Mouse (Mus musculus) liver, embryonic 14 days (tissue): ENCODE measurements around the gene Igsf23. TPM values are rescaled to one million over a fixed set of nuclear protein-coding genes. Genes with fewer than 3 reads are reported as not detected.

Source experiments
- polyA plus RNA-seq: library from polyadenylated mRNA; depleted of rRNA; stranded (reverse); fragments of >200 nt; gene quantifications from 2 replicates; pipeline ENCODE4 v1.2.3, GENCODE M21; 2012; rRNA removed

Igsf23 gene
- polyA plus RNA-seq: 0.09 and 0.12 TPM in 2 replicates

GRCm38 (mm10) chr7:19950589-19950988 lies at the start of gene Igsf23:
Gene Igsf23 (minus strand): TSS chr7:19950756.

GRCm38 (mm10) chr7:19991165-19991564 lies 40.6 kb upstream of the Igsf23 start, which contains the start of gene Nlrp9b:
Gene Nlrp9b (plus strand): TSS chr7:19991465.

GRCm38 (mm10) chr7:19964985-19965579 lies 14.5 kb upstream of the Igsf23 start, which contains the start of gene Ceacam20:
Gene Ceacam20 (plus strand): TSS chr7:19965412.

GRCm38 (mm10) chr7:19920506-19921261 lies 29.9 kb downstream of the Igsf23 start, which contains the start of gene Pvr:
Gene Pvr (minus strand): TSS chr7:19921160.

GRCm38 (mm10) chr7:19887849-19888248 lies 62.7 kb downstream of the Igsf23 start, which contains the start of gene Ceacam19:
Gene Ceacam19 (minus strand): TSS chr7:19887965.

Other genes with a start within 250 kb of the Igsf23 start
- gene Tomm40, start 235.3 kb downstream of the Igsf23 start, polyA plus RNA-seq: 46.5 and 58.9 TPM in 2 replicates
- gene Nectin2, start 200.3 kb downstream of the Igsf23 start, polyA plus RNA-seq: 7.6 and 8.0 TPM in 2 replicates
- gene Bcam, start 179.7 kb downstream of the Igsf23 start, polyA plus RNA-seq: 5.7 and 6.1 TPM in 2 replicates
- 0.78 and 0.98 TPM in 2 replicates for gene Cblc, start 153.9 kb downstream of the Igsf23 start, polyA plus RNA-seq
- gene Bcl3, start 128.0 kb downstream of the Igsf23 start, polyA plus RNA-seq: 2.6 TPM in 2 replicates
- gene Gm19345, start 98.8 kb downstream of the Igsf23 start, polyA plus RNA-seq: 0.03 TPM in 1 of 2 replicates, not detected in the other
- gene Ceacam16, start 89.5 kb downstream of the Igsf23 start, polyA plus RNA-seq: 0.01 and 0.02 TPM in 2 replicates
- 0.01 TPM in 1 of 2 replicates, not detected in the other for gene Ceacam19, start 62.8 kb downstream of the Igsf23 start, polyA plus RNA-seq
- gene Pvr, start 29.6 kb downstream of the Igsf23 start, polyA plus RNA-seq: 2.3 TPM in 2 replicates
- not detected in 2 replicates for gene Ceacam20, start 14.7 kb upstream of the Igsf23 start, polyA plus RNA-seq
- gene Nlrp9b, start 40.7 kb upstream of the Igsf23 start, polyA plus RNA-seq: not detected in 2 replicates
- gene Vmn1r91, start 148.9 kb upstream of the Igsf23 start, polyA plus RNA-seq: not detected in 2 replicates
- not detected in 2 replicates for gene Gm16442, start 171.8 kb upstream of the Igsf23 start, polyA plus RNA-seq
- gene Vmn1r93, start 188.3 kb upstream of the Igsf23 start, polyA plus RNA-seq: not detected in 2 replicates
- gene Vmn1r94, start 217.6 kb upstream of the Igsf23 start, polyA plus RNA-seq: not detected in 2 replicates
- gene Vmn1r95, start 243.0 kb upstream of the Igsf23 start, polyA plus RNA-seq: not detected in 2 replicates